Mouse (Mus musculus) adrenal gland, postnatal 14 days (tissue): ENCODE data around the gene Asap2. TPM values are rescaled to one million over a fixed set of nuclear protein-coding genes. Genes with fewer than 3 reads are reported as not detected.
A peak's percentile ranks its signal among the peaks of the same experiment; 100 is the strongest.
"Not testable (repeated sequence)": the region's sequence is repeated elsewhere in the genome, so short reads cannot be mapped to it uniquely, and the experiment has no call there.

Source experiments
- DNase-seq: peaks from one replicate; pipeline ENCODE4 v3.0.0; 2021; ENCODE audit warnings: mixed read lengths
- long read RNA-seq, 2 experiments: library from polyadenylated mRNA; stranded (forward); transcript quantifications; one replicate each; pipeline ENCODE4 v2.0.0; 2021
- total RNA-seq: library from RNA; stranded (reverse); gene quantifications from 2 replicates; pipeline ENCODE4 v1.2.3, GENCODE M21; 2021

The Asap2 gene
- total RNA-seq = 15.8 and 17.0 TPM in 2 replicates
- long read RNA-seq, experiment 1, partial matches to known transcripts = 1 of 7 reads
- long read RNA-seq, experiment 1, other reads (novel, unspliced or antisense) = 6 of 7 reads
- long read RNA-seq, experiment 2, partial matches to known transcripts = 2 of 4 reads
- long read RNA-seq, experiment 2, other reads (novel, unspliced or antisense) = 0 of 4 reads

- DNase-seq = peak; percentile 72
These were observed at the start of gene Asap2 for GRCm38 (mm10) chr12:20990132-20990531. Gene Asap2, plus strand, starts transcription at chr12:20990459.

GRCm38 (mm10) chr12:20947051-20947997, 42.9 kb upstream of the Asap2 start:
- not testable (repeated sequence) for DNase-seq

- DNase-seq = peak; percentile 5
These were observed 320 bp downstream of the Asap2 start for GRCm38 (mm10) chr12:20990579-20990978.

- not testable (repeated sequence) for DNase-seq
These were observed 40.6 kb downstream of the Asap2 start for GRCm38 (mm10) chr12:21030875-21031274.

- not testable (repeated sequence) for DNase-seq
These were observed 56.5 kb downstream of the Asap2 start for GRCm38 (mm10) chr12:21046716-21047115.

- DNase-seq = peak; percentile 86
These were observed 85.5 kb downstream of the Asap2 start for GRCm38 (mm10) chr12:21075731-21076130.

GRCm38 (mm10) chr12:21090168-21090567, 99.9 kb downstream of the Asap2 start:
- not testable (repeated sequence) for DNase-seq

- peak; percentile 19 for DNase-seq
These were observed 102.2 kb downstream of the Asap2 start for GRCm38 (mm10) chr12:21092446-21092845.

- not testable (repeated sequence) for DNase-seq
These were observed 107.6 kb downstream of the Asap2 start for GRCm38 (mm10) chr12:21097806-21098325.

GRCm38 (mm10) chr12:21111116-21111475, 120.8 kb downstream of the Asap2 start:
- not testable (repeated sequence) for DNase-seq

- peak; percentile 93 for DNase-seq
These were observed 121.5 kb downstream of the Asap2 start for GRCm38 (mm10) chr12:21111476-21112452.

GRCm38 (mm10) chr12:21112453-21112857, 122.2 kb downstream of the Asap2 start:
- DNase-seq = peak; percentile 83

GRCm38 (mm10) chr12:21119446-21119845, 129.2 kb downstream of the Asap2 start:
- DNase-seq = peak; percentile 55

- DNase-seq = no peak
These were observed 132.6 kb downstream of the Asap2 start for GRCm38 (mm10) chr12:21122818-21123217.

GRCm38 (mm10) chr12:21123647-21124046, 133.4 kb downstream of the Asap2 start:
- no peak for DNase-seq

- no peak for DNase-seq
These were observed 135.6 kb downstream of the Asap2 start for GRCm38 (mm10) chr12:21125675-21126470.

GRCm38 (mm10) chr12:21126516-21126915, 136.3 kb downstream of the Asap2 start:
- no peak for DNase-seq

GRCm38 (mm10) chr12:21128930-21129869, 138.9 kb downstream of the Asap2 start:
- no peak for DNase-seq

GRCm38 (mm10) chr12:21130274-21130823, 140.1 kb downstream of the Asap2 start:
- DNase-seq = no peak
